Mouse (Mus musculus) left cerebral cortex, postnatal 36 days (tissue): Measurements from ENCODE around the gene Hrct1. TPM values are rescaled to one million over a fixed set of nuclear protein-coding genes. Genes with fewer than 3 reads are reported as not detected.

ENCODE experiments used
- DNase-seq, 2 experiments: peaks; one replicate each; pipeline ENCODE4 v3.0.0; 2021 to 2022; ENCODE audit warnings: low spot score in 2 of 2, mixed read lengths in 1 of 2
- intact Hi-C: fragments of 180-260 bp; cut with DNase I; formaldehyde crosslinking; loops from one replicate; pipeline ENCODE4 v1.15.1; 2025
- total RNA-seq, 2 experiments: library from RNA; stranded (reverse); gene quantifications; 2 replicates each; pipeline ENCODE4 v1.2.3; 2021

Hrct1 gene
- total RNA-seq, 2 experiments from 2014 or later: 1.2 to 1.7 TPM

GRCm38 (mm10) chr4:43763410-43763809, 36.4 kb downstream of the Hrct1 start:
- intact Hi-C loops: loop anchor here (1.0 to 10.0 kb wide), 2 partner anchors 94 to 221 kb away; partner anchors contain the start of gene Ccin
- DNase-seq: peak; percentile 26 to 58

GRCm38 (mm10) chr4:43768341-43768740, 41.4 kb downstream of the Hrct1 start:
- intact Hi-C loops: loop anchor here (10.0 kb wide), 1 partner anchor 216 kb away; the partner anchor contains the start of gene Ccin
- no peak for DNase-seq

GRCm38 (mm10) chr4:43769374-43769773, 42.4 kb downstream of the Hrct1 start:
- no peak for DNase-seq
- intact Hi-C loops: loop anchor here (10.0 kb wide), 1 partner anchor 215 kb away; the partner anchor contains the start of gene Ccin

- intact Hi-C loops: no loop called here
- no peak for DNase-seq
These were observed 43.9 kb downstream of the Hrct1 start, which contains the start of gene Olfr159 for GRCm38 (mm10) chr4:43770909-43771308. TSS of gene Olfr159 (minus strand) at chr4:43771009.

- DNase-seq: no peak
- intact Hi-C loops: no loop called here
These were observed 44.6 kb downstream of the Hrct1 start for GRCm38 (mm10) chr4:43771626-43772025.

GRCm38 (mm10) chr4:43772304-43772703, 45.3 kb downstream of the Hrct1 start:
- DNase-seq: no peak
- intact Hi-C loops: no loop called here

Other genes with a start within 250 kb of the Hrct1 start
- gene Sit1, start 243.5 kb upstream of the Hrct1 start, total RNA-seq: not detected
- 10 to 100 TPM; 25.5 to 25.9 TPM for gene Ccdc107, start 234.3 kb upstream of the Hrct1 start, total RNA-seq
- gene Arhgef39, start 227.5 kb upstream of the Hrct1 start, total RNA-seq: under 1 TPM; 0.70 to 0.79 TPM
- 1 to 10 TPM in 1 of 2 experiments, under 1 TPM in 1; 0.54 to 1.1 TPM for gene Car9, start 220.2 kb upstream of the Hrct1 start, total RNA-seq
- gene Tpm2, start 203.4 kb upstream of the Hrct1 start, total RNA-seq: 10 to 100 TPM in 1 of 2 experiments, 1 to 10 TPM in 1; 8.7 to 10.0 TPM
- 10 to 100 TPM; 74.4 to 84.8 TPM for gene Creb3, start 164.9 kb upstream of the Hrct1 start, total RNA-seq
- 10 to 100 TPM; 43.0 to 45.4 TPM for gene Tln1, start 164.5 kb upstream of the Hrct1 start, total RNA-seq
- 10 to 100 TPM; 42.3 to 55.8 TPM for gene Rgp1, start 148.5 kb upstream of the Hrct1 start, total RNA-seq
- 10 to 100 TPM; 64.9 to 71.9 TPM for gene Gba2, start 148.3 kb upstream of the Hrct1 start, total RNA-seq
- not detected for gene Msmp, start 142.7 kb upstream of the Hrct1 start, total RNA-seq
- 10 to 100 TPM; 46.4 to 62.2 TPM for gene Npr2, start 95.3 kb upstream of the Hrct1 start, total RNA-seq
- 1 to 10 TPM in 1 of 2 experiments, under 1 TPM in 1; 0.91 to 1.1 TPM for gene Spag8, start 73.6 kb upstream of the Hrct1 start, total RNA-seq
- 10 to 100 TPM; 31.4 to 39.5 TPM for gene Hint2, start 70.7 kb upstream of the Hrct1 start, total RNA-seq
- 10 to 100 TPM; 65.1 to 67.9 TPM for gene Tmem8b, start 58.2 kb upstream of the Hrct1 start, total RNA-seq
- gene Fam221b, start 58.0 kb upstream of the Hrct1 start, total RNA-seq: 1 to 10 TPM; 2.1 to 2.3 TPM
- gene Olfr70, start 26.4 kb upstream of the Hrct1 start, total RNA-seq: not detected
- not detected for gene Olfr71, start 16.9 kb upstream of the Hrct1 start, total RNA-seq
- gene Spaar, start 2.8 kb downstream of the Hrct1 start, total RNA-seq: 1 to 10 TPM in 1 of 2 experiments, under 1 TPM in 1; 0.62 to 1.1 TPM
- not detected for gene Olfr159, start 43.8 kb downstream of the Hrct1 start, total RNA-seq
- gene Olfr156, start 96.7 kb downstream of the Hrct1 start, total RNA-seq: not detected
- not detected for gene Olfr157, start 113.0 kb downstream of the Hrct1 start, total RNA-seq
- not detected for gene Olfr155, start 124.4 kb downstream of the Hrct1 start, total RNA-seq
- gene Reck, start 148.3 kb downstream of the Hrct1 start, total RNA-seq: 1 to 10 TPM; 5.7 to 7.3 TPM
- gene Glipr2, start 230.2 kb downstream of the Hrct1 start, total RNA-seq: 1 to 10 TPM; 2.5 to 3.2 TPM